ENCODE assay signal across 22 mouse cellular contexts in genomic region chr17:36844725-36845124, GRCm38 (mm10). TPM values are rescaled to one million over a fixed set of nuclear protein-coding genes. Genes with fewer than 3 reads are reported as not detected.
DNase-seq lines count a peak whose midpoint lies in the region; ATAC-seq and TF ChIP-seq lines count a peak whose summit lies in the region.
"Had no signal": no experiment of that assay in that cellular context is flagged by ENCODE, and none has a peak within 500 bp of the region (broad histone marks: within the 10 kb centered on the region; RNA-seq: fewer than 3 reads in every experiment).

No protein-coding gene starts in this region.

- WGBS in heart, embryonic 15.5 days: 50% methylated on average over 1 of the region's 1 CpGs
- 48% methylated on average over 1 of the region's 1 CpGs for WGBS in hindbrain, postnatal 0 days

- DNase-seq in heart, postnatal 36 days: no peak
- DNase-seq in adipocyte (ENCODE audit: low spot score): peak; percentile 64
- peak; percentile 74 for DNase-seq in fat pad, adult 2 months (ENCODE audit: extremely low read depth, low read depth, low spot score)
- no peak for DNase-seq in hindbrain, postnatal 0 days (ENCODE audit: low spot score)
- no peak for DNase-seq in cerebellum, postnatal 14 days
- no peak for DNase-seq in natural killer cell, adult 2 months (ENCODE audit: low spot score in 2 of 2)
- DNase-seq: cerebellum, adult 2 months; right cerebral cortex, postnatal 25 days had no signal

- H3K4me3 ChIP-seq in heart, embryonic 15.5 days: no peak overlapping the region
- no peak overlapping the region for H3K4me3 ChIP-seq in hindbrain, postnatal 0 days (ENCODE audit: low read length)
- H3K4me3 ChIP-seq: hindbrain, embryonic 15.5 days; neural tube, embryonic 15.5 days had no signal

- H3K9me3 ChIP-seq in heart, embryonic 15.5 days (replicated peaks): no peaks in the 10 kb centered on the region
- no peaks in the 10 kb centered on the region for H3K9me3 ChIP-seq in hindbrain, postnatal 0 days (ENCODE audit: low read length)
- H3K9me3 ChIP-seq: hindbrain, embryonic 15.5 days; neural tube, embryonic 15.5 days had no signal

- intact Hi-C loops in heart, postnatal 36 days (cut with DNase I): loop anchor here (5.0 kb wide), 1 partner anchor 203 kb away; the partner anchor contains the start of gene Gabbr1

- no peak overlapping the region for H3K9ac ChIP-seq in heart, embryonic 15.5 days
- H3K9ac ChIP-seq in hindbrain, postnatal 0 days (replicated peaks; ENCODE audit: low read length): no peak overlapping the region
- H3K9ac ChIP-seq: hindbrain, embryonic 15.5 days; neural tube, embryonic 15.5 days had no signal

- H3K27me3 ChIP-seq in heart, embryonic 15.5 days: no peaks in the 10 kb centered on the region
- H3K27me3 ChIP-seq in hindbrain, postnatal 0 days (ENCODE audit: insufficient read depth, low read length): no peaks in the 10 kb centered on the region
- H3K27me3 ChIP-seq: hindbrain, embryonic 15.5 days; neural tube, embryonic 15.5 days had no signal

- 0 out of 2 replicates have a peak, but pooled peaks have one; percentile 27 for ATAC-seq in heart, embryonic 15.5 days (replicated peaks; ENCODE audit: insufficient number of reproducible peaks, insufficient read depth, low FRiP score, low read depth)
- ATAC-seq in megakaryocyte progenitor cell, adult 5-6 weeks (replicated peaks; ENCODE audit: poor library complexity): peak; percentile 8; the same call in 1 of the 2 replicates
- ATAC-seq in hindbrain, postnatal 0 days: no peak

- no peak for TF ChIP-seq CTCF in hindbrain, postnatal 0 days (IDR thresholded peaks at IDR 0.05; ENCODE audit: low read depth)

- H3K4me1 ChIP-seq in heart, embryonic 15.5 days (replicated peaks): peaks cover 22% of the 10 kb centered on the region
- no peaks in the 10 kb centered on the region for H3K4me1 ChIP-seq in hindbrain, postnatal 0 days (ENCODE audit: insufficient read depth, low read length)
- H3K4me1 ChIP-seq: hindbrain, embryonic 15.5 days had no signal

- no peaks in the 10 kb centered on the region for H3K36me3 ChIP-seq in heart, embryonic 15.5 days
- peaks cover 5% of the 10 kb centered on the region; the same call in 1 of the 2 replicates for H3K36me3 ChIP-seq in hindbrain, postnatal 0 days (ENCODE audit: insufficient read depth, low read length)

- H3K4me2 ChIP-seq in heart, embryonic 15.5 days: no peak overlapping the region
- H3K4me2 ChIP-seq in hindbrain, postnatal 0 days (ENCODE audit: low read depth, low read length): no peak overlapping the region
- H3K4me2 ChIP-seq: hindbrain, embryonic 15.5 days; neural tube, embryonic 15.5 days had no signal

- H3K27ac ChIP-seq in heart, embryonic 15.5 days: no peak overlapping the region
- no peak overlapping the region for H3K27ac ChIP-seq in hindbrain, postnatal 0 days
- H3K27ac ChIP-seq: hindbrain, embryonic 15.5 days; neural tube, embryonic 15.5 days had no signal

RNA-seq across cellular contexts. Expression of gene Trim26, which starts 7.8 kb away (rescaled TPM):
- 17.7 and 25.0 TPM in 2 replicates for polyA plus RNA-seq in heart, embryonic 15.5 days (2015; fragmentation: Nextera tagmentation; extraction: Ambion mirVana)
- 10 to 100 TPM; 22.2 to 23.6 TPM for total RNA-seq in heart, postnatal 36 days (2021)
- 12.3 and 13.9 TPM in 2 replicates for total RNA-seq in megakaryocyte progenitor cell, adult 5-6 weeks (2015)
- 5.8 and 9.4 TPM in 2 replicates for total RNA-seq in megakaryocyte progenitor cell, adult 5-6 weeks (2017)
- total RNA-seq in hindbrain, postnatal 0 days (2014; rRNA removed): 21.6 and 27.9 TPM in 2 replicates
- 46.7 and 50.6 TPM in 2 replicates for polyA plus RNA-seq in hindbrain, postnatal 0 days (2015; fragmentation: Nextera tagmentation; extraction: Ambion mirVana)

RNA-seq across cellular contexts. Expression of gene Trim15, which starts 22.3 kb away (rescaled TPM):
- polyA plus RNA-seq in heart, embryonic 15.5 days (2015; fragmentation: Nextera tagmentation; extraction: Ambion mirVana): 0.06 and 0.13 TPM in 2 replicates
- not detected for total RNA-seq in heart, postnatal 36 days (2021)
- not detected in 2 replicates for total RNA-seq in megakaryocyte progenitor cell, adult 5-6 weeks (2015)
- total RNA-seq in megakaryocyte progenitor cell, adult 5-6 weeks (2017): not detected in 2 replicates
- 0.47 TPM in 1 of 2 replicates, not detected in the other for total RNA-seq in hindbrain, postnatal 0 days (2014; rRNA removed)
- polyA plus RNA-seq in hindbrain, postnatal 0 days (2015; fragmentation: Nextera tagmentation; extraction: Ambion mirVana): 0.40 and 0.66 TPM in 2 replicates
- total RNA-seq: layer of hippocampus, postnatal 10 days; left cerebral cortex, postnatal 36 days; monocyte, adult 5-6 weeks had no signal
- polyA plus RNA-seq: gonadal fat pad, adult 2 months had no signal

RNA-seq across cellular contexts. Expression of gene Trim10, which starts 24.6 kb away (rescaled TPM):
- 9.5 and 14.1 TPM in 2 replicates for polyA plus RNA-seq in heart, embryonic 15.5 days (2015; fragmentation: Nextera tagmentation; extraction: Ambion mirVana)
- under 1 TPM; 0.41 to 0.64 TPM for total RNA-seq in heart, postnatal 36 days (2021)
- total RNA-seq in megakaryocyte progenitor cell, adult 5-6 weeks (2015): 0.24 and 1.8 TPM in 2 replicates
- 1.1 and 2.3 TPM in 2 replicates for total RNA-seq in megakaryocyte progenitor cell, adult 5-6 weeks (2017)
- total RNA-seq in hindbrain, postnatal 0 days (2014; rRNA removed): 0.11 TPM in 1 of 2 replicates, not detected in the other
- 0.19 and 0.23 TPM in 2 replicates for polyA plus RNA-seq in hindbrain, postnatal 0 days (2015; fragmentation: Nextera tagmentation; extraction: Ambion mirVana)
- total RNA-seq: left cerebral cortex, postnatal 36 days had no signal

RNA-seq across cellular contexts. Expression of gene H2-M10.6, which starts 32.8 kb away (rescaled TPM):
- polyA plus RNA-seq in heart, embryonic 15.5 days (2015; fragmentation: Nextera tagmentation; extraction: Ambion mirVana): not detected in 2 replicates
- total RNA-seq in heart, postnatal 36 days (2021): not detected
- total RNA-seq in megakaryocyte progenitor cell, adult 5-6 weeks (2015): not detected in 2 replicates
- not detected in 2 replicates for total RNA-seq in megakaryocyte progenitor cell, adult 5-6 weeks (2017)
- not detected in 2 replicates for total RNA-seq in hindbrain, postnatal 0 days (2014; rRNA removed)
- not detected in 2 replicates for polyA plus RNA-seq in hindbrain, postnatal 0 days (2015; fragmentation: Nextera tagmentation; extraction: Ambion mirVana)
- total RNA-seq: layer of hippocampus, postnatal 10 days; left cerebral cortex, postnatal 36 days; monocyte, adult 5-6 weeks had no signal
- polyA plus RNA-seq: brain, embryonic 14.5 days; cerebellum, adult 2 months; erythroblast, embryonic 14.5 days; gonadal fat pad, adult 2 months; heart, embryonic 16.5 days; hindbrain, embryonic 15.5 days; kidney, embryonic 16.5 days; lung, embryonic 16.5 days; neural tube, embryonic 15.5 days; thymus, postnatal 0 days had no signal

RNA-seq across cellular contexts. Expression of gene Trim40, which starts 45.2 kb away (rescaled TPM):
- not detected in 2 replicates for polyA plus RNA-seq in heart, embryonic 15.5 days (2015; fragmentation: Nextera tagmentation; extraction: Ambion mirVana)
- not detected for total RNA-seq in heart, postnatal 36 days (2021)
- total RNA-seq in megakaryocyte progenitor cell, adult 5-6 weeks (2015): not detected in 2 replicates
- not detected in 2 replicates for total RNA-seq in megakaryocyte progenitor cell, adult 5-6 weeks (2017)
- total RNA-seq in hindbrain, postnatal 0 days (2014; rRNA removed): not detected in 2 replicates
- polyA plus RNA-seq in hindbrain, postnatal 0 days (2015; fragmentation: Nextera tagmentation; extraction: Ambion mirVana): 0.13 TPM in 1 of 2 replicates, not detected in the other
- total RNA-seq: layer of hippocampus, postnatal 10 days; left cerebral cortex, postnatal 36 days; monocyte, adult 5-6 weeks had no signal
- polyA plus RNA-seq: brain, embryonic 14.5 days; erythroblast, embryonic 14.5 days; gonadal fat pad, adult 2 months; kidney, embryonic 16.5 days; lung, embryonic 16.5 days; neural tube, embryonic 15.5 days had no signal

Comparison
In these comparisons a context has a peak if more than half of its experiments do, and no peak if none do; other contexts are left out.
1. DNase-seq: peak in adipocyte (single experiment) and fat pad, adult 2 months (single experiment); none in heart, postnatal 36 days (0 of 2), hindbrain, postnatal 0 days (single experiment), cerebellum, postnatal 14 days (0 of 2) and natural killer cell, adult 2 months (0 of 2).